Mouse (Mus musculus): ENCODE results near the gene Prss22. TPM values are rescaled to one million over a fixed set of nuclear protein-coding genes. Genes with fewer than 3 reads are reported as not detected.

Gene Prss22
- polyA plus RNA-seq, 1 experiment from 2014 or later: 0.57 TPM

DNA sequence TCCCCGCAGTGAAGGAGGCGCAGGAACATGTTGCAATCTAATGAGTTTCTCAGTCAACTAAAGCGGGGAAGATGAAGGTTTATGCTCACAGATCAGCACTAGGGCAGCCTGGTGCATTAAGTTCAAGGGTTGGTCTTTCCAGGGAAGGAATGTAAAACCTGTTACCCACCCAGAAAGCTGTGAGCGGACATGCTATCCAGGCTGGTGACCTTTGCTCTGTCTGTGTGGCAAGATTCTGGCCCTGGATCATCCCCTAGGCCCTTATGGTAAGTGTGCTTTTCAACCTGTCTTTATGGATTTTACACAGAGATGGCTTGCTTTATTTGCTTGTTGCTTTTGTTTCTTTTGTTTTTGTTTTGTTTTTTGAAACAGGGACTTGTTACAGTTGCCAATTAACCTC, 21.2 kb downstream of the Prss22 start:
- H3K4me3 ChIP-seq (ENCODE audit: low read depth, low read length): no peak overlapping the region
- WGBS: 72% methylated on average over 4 of the region's 4 CpGs
- H3K27me3 ChIP-seq (replicated peaks; ENCODE audit: insufficient read depth, low read length): no peaks in the 10 kb centered on the region
- ATAC-seq (no peak), DNase-seq (ENCODE audit: low spot score) (no peak)
- no peak overlapping the region for H3K27ac ChIP-seq (ENCODE audit: low read length)
- no peak overlapping the region for H3K9ac ChIP-seq (replicated peaks; ENCODE audit: low read depth)
- no peaks in the 10 kb centered on the region for H3K4me1 ChIP-seq (ENCODE audit: insufficient read depth, low read depth, low read length)
- no peak overlapping the region for H3K4me2 ChIP-seq (replicated peaks; ENCODE audit: low read depth, low read length)
- H3K36me3 ChIP-seq (ENCODE audit: insufficient read depth, low read length): no peaks in the 10 kb centered on the region
- no peaks in the 10 kb centered on the region for H3K9me3 ChIP-seq (ENCODE audit: low read length)
- no peak for TF ChIP-seq EP300 (IDR thresholded peaks at IDR 0.05)
- TF ChIP-seq CTCF (IDR thresholded peaks at IDR 0.05): no peak

DNA sequence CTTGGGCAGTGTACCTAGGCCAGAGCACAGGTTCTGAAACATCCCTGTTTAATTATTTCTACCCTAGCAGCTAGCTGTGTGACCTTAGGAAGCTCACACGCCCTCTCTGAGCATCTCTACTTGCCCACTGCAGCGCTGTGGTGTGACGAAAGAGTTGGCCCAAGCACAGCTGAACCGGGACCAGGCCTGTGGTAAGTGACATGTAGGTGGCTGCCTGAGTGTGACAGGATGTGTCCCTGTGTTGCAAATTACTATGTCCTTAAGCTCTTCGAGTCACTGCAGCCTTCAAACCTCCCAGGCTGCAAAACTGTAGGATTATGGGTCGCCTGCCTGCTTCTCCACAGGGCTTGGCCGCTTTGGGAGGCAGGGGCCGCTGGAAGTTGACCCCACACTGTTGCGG, 26.6 kb downstream of the Prss22 start:
- H3K9ac ChIP-seq (replicated peaks; ENCODE audit: low read depth): no peak overlapping the region
- TF ChIP-seq EP300 (IDR thresholded peaks at IDR 0.05) (no peak), CTCF (IDR thresholded peaks at IDR 0.05) (no peak)
- 75% methylated on average over 9 of the region's 9 CpGs for WGBS

DNA sequence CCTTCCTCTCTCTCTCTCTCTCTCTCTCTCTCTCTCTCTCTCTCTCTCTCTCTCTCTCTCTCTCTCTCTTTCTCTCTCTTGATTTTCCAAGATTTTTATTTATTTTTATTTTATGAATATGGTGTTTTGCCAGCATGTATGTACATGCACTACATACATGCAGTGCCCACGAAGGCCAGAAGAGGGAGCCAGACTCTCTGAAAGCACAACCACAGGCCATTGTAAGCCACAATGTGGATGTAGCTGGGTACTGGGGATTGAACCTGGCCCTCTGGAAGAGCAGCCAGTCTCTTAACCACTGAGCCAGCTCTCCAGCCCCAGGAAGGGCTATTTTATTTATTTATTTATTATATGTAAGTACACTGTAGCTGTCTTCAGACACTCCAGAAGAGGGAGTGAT, 28.7 kb downstream of the Prss22 start:
- peak; percentile 27; the same call in 1 of the 2 replicates for ATAC-seq
- peak; percentile 72 for DNase-seq (ENCODE audit: low spot score)
- WGBS: 0% methylated on average over 1 of the region's 1 CpGs

More for the DNA sequence above, 26.6 kb downstream of the Prss22 start:
- H3K36me3 ChIP-seq (ENCODE audit: insufficient read depth, low read length): no peaks in the 10 kb centered on the region
- H3K9me3 ChIP-seq (ENCODE audit: low read length): no peaks in the 10 kb centered on the region
- no peaks in the 10 kb centered on the region for H3K27me3 ChIP-seq (replicated peaks; ENCODE audit: insufficient read depth, low read length)
- DNase-seq (ENCODE audit: low spot score): no peak
- H3K4me1 ChIP-seq (ENCODE audit: insufficient read depth, low read depth, low read length): no peaks in the 10 kb centered on the region
- no peak overlapping the region for H3K4me3 ChIP-seq (ENCODE audit: low read depth, low read length)
- H3K27ac ChIP-seq (ENCODE audit: low read length): no peak overlapping the region
- no peak overlapping the region for H3K4me2 ChIP-seq (replicated peaks; ENCODE audit: low read depth, low read length)
- no peak for ATAC-seq

DNA sequence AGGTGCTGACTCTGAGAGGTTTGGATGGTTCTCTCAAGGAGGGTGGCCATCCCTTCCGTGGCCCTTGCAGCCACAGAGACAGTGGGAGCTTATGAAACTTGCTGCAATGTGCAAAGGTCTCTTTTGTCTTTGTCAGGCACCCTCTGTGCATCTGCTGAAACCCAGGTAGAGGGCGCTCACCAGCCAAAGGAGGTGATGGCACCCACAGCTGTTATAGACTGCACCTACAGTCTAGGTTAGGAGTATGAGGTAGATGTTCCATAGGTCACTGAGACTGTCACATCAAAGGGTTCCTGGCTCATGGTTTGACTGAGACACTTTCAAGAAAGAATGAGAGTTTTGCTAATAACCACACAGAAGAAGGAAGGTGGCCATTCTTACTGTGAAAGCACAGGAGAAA, 29.1 kb downstream of the Prss22 start:
- Histone ChIP-seq H3K9ac (replicated peaks; ENCODE audit: low read depth) (no peak overlapping the region), H3K27me3 (replicated peaks; ENCODE audit: insufficient read depth, low read length) (no peaks in the 10 kb centered on the region), H3K36me3 (ENCODE audit: insufficient read depth, low read length) (no peaks in the 10 kb centered on the region), H3K4me2 (replicated peaks; ENCODE audit: low read depth, low read length) (no peak overlapping the region), H3K9me3 (ENCODE audit: low read length) (no peaks in the 10 kb centered on the region), H3K4me1 (ENCODE audit: insufficient read depth, low read depth, low read length) (no peaks in the 10 kb centered on the region), H3K27ac (ENCODE audit: low read length) (no peak overlapping the region), H3K4me3 (ENCODE audit: low read depth, low read length) (no peak overlapping the region)
- ATAC-seq (no peak), DNase-seq (ENCODE audit: low spot score) (no peak)
- 45% methylated on average over 2 of the region's 2 CpGs for WGBS
- TF ChIP-seq CTCF (IDR thresholded peaks at IDR 0.05) (no peak), EP300 (IDR thresholded peaks at IDR 0.05) (no peak)

More for the DNA sequence above, 28.7 kb downstream of the Prss22 start:
- Histone ChIP-seq H3K9ac (replicated peaks; ENCODE audit: low read depth) (no peak overlapping the region), H3K4me3 (ENCODE audit: low read depth, low read length) (no peak overlapping the region), H3K27me3 (replicated peaks; ENCODE audit: insufficient read depth, low read length) (no peaks in the 10 kb centered on the region), H3K4me1 (ENCODE audit: insufficient read depth, low read depth, low read length) (no peaks in the 10 kb centered on the region), H3K9me3 (ENCODE audit: low read length) (no peaks in the 10 kb centered on the region), H3K4me2 (replicated peaks; ENCODE audit: low read depth, low read length) (no peak overlapping the region), H3K36me3 (ENCODE audit: insufficient read depth, low read length) (no peaks in the 10 kb centered on the region), H3K27ac (ENCODE audit: low read length) (no peak overlapping the region)
- TF ChIP-seq CTCF (IDR thresholded peaks at IDR 0.05) (peak; percentile 85), EP300 (IDR thresholded peaks at IDR 0.05) (no peak)

GRCm38 (mm10) chr17:23966658-23967401, 31.1 kb downstream of the Prss22 start:
- no peak overlapping the region for H3K9ac ChIP-seq (replicated peaks; ENCODE audit: low read depth)
- ATAC-seq (peak; percentile 84), DNase-seq (ENCODE audit: low spot score) (peak; percentile 84)
- no peaks in the 10 kb centered on the region for H3K27me3 ChIP-seq (replicated peaks; ENCODE audit: insufficient read depth, low read length)
- TF ChIP-seq EP300 (IDR thresholded peaks at IDR 0.05): peak; percentile 88
- TF ChIP-seq CTCF (IDR thresholded peaks at IDR 0.05): no peak
- no peak overlapping the region for H3K4me3 ChIP-seq (ENCODE audit: low read depth, low read length)
- H3K36me3 ChIP-seq (ENCODE audit: insufficient read depth, low read length): no peaks in the 10 kb centered on the region
- no peak overlapping the region for H3K4me2 ChIP-seq (replicated peaks; ENCODE audit: low read depth, low read length)
- 74% methylated on average over 10 of the region's 10 CpGs for WGBS
- H3K27ac ChIP-seq (ENCODE audit: low read length): no peak overlapping the region
- no peaks in the 10 kb centered on the region for H3K4me1 ChIP-seq (ENCODE audit: insufficient read depth, low read depth, low read length)
- H3K9me3 ChIP-seq (ENCODE audit: low read length): no peaks in the 10 kb centered on the region

GRCm38 (mm10) chr17:23965805-23966425, 32.0 kb downstream of the Prss22 start:
- no peak overlapping the region for H3K9ac ChIP-seq (replicated peaks; ENCODE audit: low read depth)
- H3K4me3 ChIP-seq (ENCODE audit: low read depth, low read length): no peak overlapping the region
- DNase-seq (ENCODE audit: low spot score): no peak
- no peaks in the 10 kb centered on the region for H3K36me3 ChIP-seq (ENCODE audit: insufficient read depth, low read length)
- H3K27me3 ChIP-seq (replicated peaks; ENCODE audit: insufficient read depth, low read length): no peaks in the 10 kb centered on the region
- 33% methylated on average over 6 of the region's 6 CpGs for WGBS
- TF ChIP-seq EP300 (IDR thresholded peaks at IDR 0.05): no peak
- no peak for TF ChIP-seq CTCF (IDR thresholded peaks at IDR 0.05)
- ATAC-seq: no peak
- H3K4me2 ChIP-seq (replicated peaks; ENCODE audit: low read depth, low read length): no peak overlapping the region
- no peaks in the 10 kb centered on the region for H3K4me1 ChIP-seq (ENCODE audit: insufficient read depth, low read depth, low read length)
- no peaks in the 10 kb centered on the region for H3K9me3 ChIP-seq (ENCODE audit: low read length)
- H3K27ac ChIP-seq (ENCODE audit: low read length): no peak overlapping the region

Data from lung, postnatal 0 days (tissue).